Mouse (Mus musculus) embryonic facial prominence, embryonic 13.5 days (tissue): Measurements from ENCODE around the gene Hdac7. TPM values are rescaled to one million over a fixed set of nuclear protein-coding genes. Genes with fewer than 3 reads are reported as not detected.
A peak's percentile ranks its signal among the peaks of the same experiment; 100 is the strongest.

Source experiments
- ATAC-seq: fragments of 200-750 bp; cut with Nextera tagmentation; 2 replicates; pipeline ENCODE4 v1.8.0; 2017; ENCODE audit warnings: low read depth; ENCODE audit not compliant: insufficient number of reproducible peaks, insufficient read depth, low FRiP score, low TSS enrichment
- H3K27ac ChIP-seq: fragments of 300-500 bp; sonication (generic); 2 replicates; pipeline ENCODE4 v1.5.1; 2015; ENCODE audit warnings: moderate library complexity, mild to moderate bottlenecking, inconsistent platforms
- H3K27me3 ChIP-seq: fragments of 300-500 bp; sonication (generic); 2 replicates; pipeline ENCODE4 v1.6.1; 2015; ENCODE audit warnings: mild to moderate bottlenecking, inconsistent platforms
- H3K36me3 ChIP-seq: fragments of 300-500 bp; sonication (generic); 2 replicates; pipeline ENCODE4 v1.6.1; 2015; ENCODE audit warnings: mild to moderate bottlenecking, inconsistent platforms
- H3K4me1 ChIP-seq: fragments of 300-500 bp; sonication (generic); 2 replicates; pipeline ENCODE4 v1.6.1; 2015; ENCODE audit warnings: inconsistent platforms
- H3K4me2 ChIP-seq: fragments of 300-500 bp; sonication (generic); 2 replicates; pipeline ENCODE4 v1.6.1; 2015; ENCODE audit warnings: moderate library complexity, mild to moderate bottlenecking, inconsistent platforms
- H3K4me3 ChIP-seq: fragments of 300-500 bp; sonication (generic); 2 replicates; pipeline ENCODE4 v1.5.1; 2015; ENCODE audit warnings: mild to moderate bottlenecking, inconsistent platforms
- H3K9ac ChIP-seq: fragments of 300-500 bp; sonication (generic); 2 replicates; pipeline ENCODE4 v1.6.1; 2015; ENCODE audit warnings: mild to moderate bottlenecking, inconsistent platforms
- H3K9me3 ChIP-seq: fragments of 300-500 bp; sonication (generic); 2 replicates; pipeline ENCODE4 v1.6.1; 2016; ENCODE audit warnings: inconsistent platforms
- WGBS: fragments of 180-500 bp; shearing (Covaris S2); methylation state at CpG from one replicate; pipeline ENCODE4 v1.1.7; 2015; ENCODE audit warnings: mixed read lengths; 5-methylcytosine and 5-hydroxymethylcytosine counted together
- polyA plus RNA-seq: library from polyadenylated mRNA; unstranded; fragments of >200 nt; fragmentation: Nextera tagmentation; extraction: Ambion mirVana; gene quantifications from 2 replicates; pipeline ENCODE4 v1.2.1, GENCODE M21; 2015

Gene Hdac7
- polyA plus RNA-seq, 1 experiment from 2014 or later = 32.4 TPM

DNA sequence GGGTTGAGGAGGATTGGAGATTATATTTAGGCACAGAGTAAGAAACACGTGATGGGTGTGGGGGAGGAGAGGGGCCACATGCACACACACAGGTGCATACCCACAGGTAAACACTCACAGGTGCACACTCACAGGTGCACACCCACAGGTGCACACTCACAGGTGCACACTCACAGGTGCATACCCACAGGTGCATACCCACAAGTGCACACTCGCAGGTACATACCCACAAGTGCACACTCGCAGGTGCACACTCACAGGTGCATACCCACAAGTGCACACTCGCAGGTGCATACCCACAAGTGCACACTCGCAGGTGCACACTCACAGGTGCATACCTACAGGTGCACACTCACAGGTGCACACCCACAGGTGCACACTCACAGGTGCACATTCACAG is 33.9 kb downstream of the Hdac7 start:
- Histone ChIP-seq H3K4me1 (peaks cover 36% of the 10 kb centered on the region), H3K4me2 (no peak overlapping the region), H3K4me3 (no peak overlapping the region), H3K36me3 (peaks cover 55% of the 10 kb centered on the region), H3K9ac (no peak overlapping the region), H3K9me3 (no peaks in the 10 kb centered on the region), H3K27ac (no peak overlapping the region), H3K27me3 (no peaks in the 10 kb centered on the region)
- WGBS = 87% methylated on average over 5 of the region's 5 CpGs
- ATAC-seq = no peak

DNA sequence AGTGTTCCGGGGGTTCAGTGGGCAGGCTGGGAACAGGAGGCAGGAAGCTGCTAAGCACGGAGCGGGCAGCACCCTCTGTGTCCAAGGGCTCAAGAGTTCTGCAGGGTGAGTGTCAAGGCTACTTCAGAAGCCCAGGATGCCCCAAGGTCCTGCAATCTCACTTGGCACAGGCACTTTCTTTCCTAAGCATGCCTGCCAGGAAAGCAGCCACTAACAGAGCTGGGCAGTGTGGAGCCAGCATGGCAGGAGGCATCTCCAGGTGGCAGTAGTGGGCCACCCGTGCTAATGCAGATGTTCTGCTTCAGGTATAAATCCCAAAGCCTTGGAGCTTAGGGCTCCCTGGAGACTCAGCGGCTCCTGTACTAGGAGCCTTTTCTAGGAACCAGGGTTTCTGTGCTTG is 34.4 kb downstream of the Hdac7 start:
- Histone ChIP-seq H3K4me3 (no peak overlapping the region), H3K4me1 (peaks cover 31% of the 10 kb centered on the region), H3K27me3 (no peaks in the 10 kb centered on the region), H3K9ac (no peak overlapping the region), H3K9me3 (no peaks in the 10 kb centered on the region), H3K4me2 (no peak overlapping the region), H3K36me3 (peaks cover 57% of the 10 kb centered on the region), H3K27ac (no peak overlapping the region)
- WGBS = 83% methylated on average over 5 of the region's 5 CpGs
- ATAC-seq = no peak

DNA sequence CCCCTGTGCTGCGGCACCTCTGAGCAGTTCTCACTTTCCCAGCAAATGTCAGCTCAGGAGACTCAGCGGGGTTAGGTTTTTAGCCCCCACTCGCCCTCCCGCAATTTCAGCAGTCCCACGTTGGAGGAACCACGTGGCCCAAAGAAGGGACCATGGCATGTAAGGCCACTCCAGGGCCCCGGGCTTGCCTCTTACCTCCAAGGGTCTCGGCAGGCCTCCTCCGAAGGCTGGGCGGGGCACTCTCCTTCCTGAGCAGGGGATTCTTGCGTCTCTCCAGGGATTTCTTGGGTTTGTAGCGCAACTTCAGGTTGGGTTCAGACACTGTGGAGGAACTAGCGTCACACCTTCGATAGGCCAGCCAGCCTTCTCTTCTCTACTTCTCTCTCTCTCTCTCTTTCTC is 35.1 kb downstream of the Hdac7 start:
- no peak overlapping the region for H3K4me3 ChIP-seq
- peaks cover 25% of the 10 kb centered on the region for H3K4me1 ChIP-seq
- peaks cover 65% of the 10 kb centered on the region for H3K36me3 ChIP-seq
- H3K9me3 ChIP-seq = no peaks in the 10 kb centered on the region
- WGBS = 88% methylated on average over 14 of the region's 14 CpGs
- no peak overlapping the region for H3K9ac ChIP-seq
- no peak overlapping the region for H3K27ac ChIP-seq
- H3K4me2 ChIP-seq = no peak overlapping the region
- no peak for ATAC-seq
- no peaks in the 10 kb centered on the region for H3K27me3 ChIP-seq

DNA sequence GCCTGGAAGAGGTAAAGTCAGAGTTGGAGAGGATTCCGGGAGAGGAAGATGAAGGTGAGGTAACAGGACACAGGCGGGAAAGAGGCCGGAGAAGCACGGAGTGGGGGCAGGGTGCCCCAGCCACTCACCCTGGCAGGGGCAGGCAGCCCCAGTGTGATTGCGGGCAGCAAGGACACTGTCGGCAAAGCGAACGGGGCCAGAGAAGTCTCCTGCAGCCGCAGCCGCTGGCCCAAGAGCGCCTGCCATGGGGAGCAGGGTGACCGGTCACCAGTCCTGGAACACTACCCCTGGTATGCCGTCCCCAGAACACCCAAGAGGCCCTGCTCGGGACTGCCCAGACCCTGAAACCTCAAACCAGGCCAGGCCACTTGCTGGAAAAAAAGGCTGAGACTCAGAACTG is 35.8 kb downstream of the Hdac7 start:
- no peaks in the 10 kb centered on the region for H3K9me3 ChIP-seq
- no peaks in the 10 kb centered on the region for H3K27me3 ChIP-seq
- no peak overlapping the region for H3K27ac ChIP-seq
- ATAC-seq = no peak
- H3K4me1 ChIP-seq = peaks cover 18% of the 10 kb centered on the region
- no peak overlapping the region for H3K4me3 ChIP-seq
- no peak overlapping the region for H3K9ac ChIP-seq
- 86% methylated on average over 14 of the region's 14 CpGs for WGBS
- H3K36me3 ChIP-seq = peaks cover 65% of the 10 kb centered on the region
- no peak overlapping the region for H3K4me2 ChIP-seq

DNA sequence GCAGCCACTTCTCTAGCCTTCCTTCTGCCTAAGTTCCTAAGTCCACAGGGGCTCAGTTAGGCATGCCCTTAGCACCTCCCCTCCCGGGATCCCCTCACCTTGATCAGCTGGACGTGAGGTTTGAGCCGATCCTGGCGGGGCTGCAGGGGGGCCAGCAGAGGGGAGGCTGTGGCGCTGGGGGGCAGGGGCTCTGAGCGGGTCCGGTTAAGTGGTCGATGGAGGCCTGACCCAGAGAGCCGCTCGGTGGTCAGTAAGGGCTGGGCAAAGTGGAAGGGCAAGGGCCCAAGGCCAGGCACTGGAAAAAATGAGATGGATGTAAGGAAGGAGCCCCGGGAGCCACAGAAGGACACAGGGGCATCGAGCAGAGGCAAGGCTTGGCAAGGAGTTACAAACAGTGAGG is 36.4 kb downstream of the Hdac7 start:
- Histone ChIP-seq H3K4me2 (no peak overlapping the region), H3K4me3 (no peak overlapping the region), H3K36me3 (peaks cover 65% of the 10 kb centered on the region), H3K27me3 (no peaks in the 10 kb centered on the region), H3K4me1 (peaks cover 12% of the 10 kb centered on the region), H3K27ac (no peak overlapping the region), H3K9me3 (no peaks in the 10 kb centered on the region), H3K9ac (no peak overlapping the region)
- ATAC-seq = no peak
- 77% methylated on average over 12 of the region's 12 CpGs for WGBS

- Histone ChIP-seq H3K27ac (no peak overlapping the region; the same call in 1 of the 2 replicates), H3K9ac (peak overlapping the region; percentile 40), H3K4me2 (peak overlapping the region; percentile 36), H3K4me1 (peaks cover 6% of the 10 kb centered on the region), H3K4me3 (peak overlapping the region; percentile 12; the same call in 1 of the 2 replicates), H3K36me3 (peaks cover 78% of the 10 kb centered on the region), H3K27me3 (no peaks in the 10 kb centered on the region), H3K9me3 (no peaks in the 10 kb centered on the region)
- 22% methylated on average over 13 of the region's 13 CpGs for WGBS
- no peak for ATAC-seq
Measured at GRCm38 (mm10) chr15:97802575-97802974, 41.7 kb downstream of the Hdac7 start.

DNA sequence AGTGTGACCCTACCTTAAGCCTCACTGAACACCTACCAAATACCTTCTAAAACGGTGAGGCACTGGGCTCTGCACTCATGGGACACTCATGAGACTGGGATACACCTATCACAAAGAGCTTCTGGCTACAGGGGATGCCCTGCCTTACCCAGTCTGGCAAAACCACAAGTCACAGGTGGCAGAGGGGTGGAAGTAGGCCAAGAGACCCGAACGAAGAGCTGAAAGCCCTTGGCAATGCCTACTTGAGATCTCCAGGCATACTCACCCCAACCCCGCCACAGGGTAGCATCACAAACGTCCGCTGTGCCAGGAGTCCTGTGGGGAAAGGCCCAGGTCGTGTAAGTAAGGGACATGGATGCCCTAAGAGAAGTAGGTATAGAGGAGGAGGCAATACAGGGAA is 42.5 kb downstream of the Hdac7 start:
- no peak overlapping the region for H3K4me2 ChIP-seq
- peak overlapping the region; percentile 40; the same call in 1 of the 2 replicates for H3K9ac ChIP-seq
- no peak overlapping the region for H3K4me3 ChIP-seq
- no peak for ATAC-seq
- no peaks in the 10 kb centered on the region for H3K27me3 ChIP-seq
- H3K4me1 ChIP-seq = peaks cover 6% of the 10 kb centered on the region
- peaks cover 78% of the 10 kb centered on the region for H3K36me3 ChIP-seq
- no peak overlapping the region for H3K27ac ChIP-seq
- WGBS = 79% methylated on average over 7 of the region's 7 CpGs
- no peaks in the 10 kb centered on the region for H3K9me3 ChIP-seq

DNA sequence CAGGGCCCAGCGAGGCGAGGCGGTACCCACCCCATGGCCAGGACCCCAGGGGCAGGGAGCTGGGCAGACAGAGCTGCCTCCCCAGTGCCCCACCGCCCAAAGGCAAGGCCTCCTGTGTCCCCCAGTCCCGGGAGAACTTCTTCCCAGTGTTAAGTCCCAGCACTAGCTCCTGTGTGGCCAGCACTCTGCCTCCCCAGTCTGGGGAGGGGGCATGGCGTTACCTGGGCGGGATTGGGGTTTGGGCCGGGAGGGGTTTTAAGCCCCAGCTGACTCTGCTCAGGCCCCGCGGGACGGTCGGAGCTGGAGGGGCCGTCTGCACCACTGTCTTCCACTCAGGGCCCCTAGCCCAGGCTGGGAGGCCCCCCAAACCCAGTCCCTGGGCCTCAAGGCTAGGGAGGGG is 43.4 kb downstream of the Hdac7 start:
- no peak for ATAC-seq
- Histone ChIP-seq H3K36me3 (peaks cover 79% of the 10 kb centered on the region), H3K4me3 (no peak overlapping the region), H3K9ac (no peak overlapping the region), H3K4me2 (no peak overlapping the region), H3K9me3 (no peaks in the 10 kb centered on the region), H3K4me1 (peaks cover 6% of the 10 kb centered on the region), H3K27me3 (no peaks in the 10 kb centered on the region), H3K27ac (no peak overlapping the region)
- 84% methylated on average over 13 of the region's 13 CpGs for WGBS

DNA sequence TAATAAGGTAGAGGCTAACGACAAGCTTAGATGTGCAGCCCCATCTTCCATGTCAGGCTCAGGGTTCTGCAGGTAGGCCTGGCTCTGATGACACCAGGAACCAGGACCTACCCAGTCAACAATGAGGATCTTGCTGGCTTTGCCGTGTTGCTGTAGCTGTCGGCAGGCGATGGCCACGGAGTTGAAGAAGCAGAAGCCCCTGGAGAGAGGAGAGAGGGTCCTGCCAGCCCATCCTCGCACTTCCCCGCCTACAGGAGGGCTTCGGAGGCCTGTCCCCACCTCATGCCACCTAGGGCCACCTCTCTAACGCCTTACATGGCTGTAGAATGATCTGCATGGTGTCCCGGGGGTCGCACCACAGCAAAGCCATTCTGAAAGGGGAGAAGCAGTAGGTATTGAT is 44.9 kb downstream of the Hdac7 start:
- no peak for ATAC-seq
- 88% methylated on average over 11 of the region's 11 CpGs for WGBS

GRCm38 (mm10) chr15:97798134-97798533 is 46.2 kb downstream of the Hdac7 start:
- H3K9me3 ChIP-seq = no peaks in the 10 kb centered on the region
- ATAC-seq = no peak
- no peaks in the 10 kb centered on the region for H3K27me3 ChIP-seq
- H3K4me2 ChIP-seq = no peak overlapping the region
- H3K4me1 ChIP-seq = peaks cover 6% of the 10 kb centered on the region
- H3K36me3 ChIP-seq = peaks cover 96% of the 10 kb centered on the region
- no peak overlapping the region for H3K9ac ChIP-seq
- no peak overlapping the region for H3K4me3 ChIP-seq
- no peak overlapping the region for H3K27ac ChIP-seq
- WGBS = 84% methylated on average over 17 of the region's 17 CpGs

More for the DNA sequence above, 44.9 kb downstream of the Hdac7 start:
- Histone ChIP-seq H3K4me1 (peaks cover 6% of the 10 kb centered on the region), H3K9ac (no peak overlapping the region), H3K9me3 (no peaks in the 10 kb centered on the region), H3K27me3 (no peaks in the 10 kb centered on the region), H3K36me3 (peaks cover 86% of the 10 kb centered on the region), H3K27ac (no peak overlapping the region), H3K4me3 (no peak overlapping the region), H3K4me2 (no peak overlapping the region)

DNA sequence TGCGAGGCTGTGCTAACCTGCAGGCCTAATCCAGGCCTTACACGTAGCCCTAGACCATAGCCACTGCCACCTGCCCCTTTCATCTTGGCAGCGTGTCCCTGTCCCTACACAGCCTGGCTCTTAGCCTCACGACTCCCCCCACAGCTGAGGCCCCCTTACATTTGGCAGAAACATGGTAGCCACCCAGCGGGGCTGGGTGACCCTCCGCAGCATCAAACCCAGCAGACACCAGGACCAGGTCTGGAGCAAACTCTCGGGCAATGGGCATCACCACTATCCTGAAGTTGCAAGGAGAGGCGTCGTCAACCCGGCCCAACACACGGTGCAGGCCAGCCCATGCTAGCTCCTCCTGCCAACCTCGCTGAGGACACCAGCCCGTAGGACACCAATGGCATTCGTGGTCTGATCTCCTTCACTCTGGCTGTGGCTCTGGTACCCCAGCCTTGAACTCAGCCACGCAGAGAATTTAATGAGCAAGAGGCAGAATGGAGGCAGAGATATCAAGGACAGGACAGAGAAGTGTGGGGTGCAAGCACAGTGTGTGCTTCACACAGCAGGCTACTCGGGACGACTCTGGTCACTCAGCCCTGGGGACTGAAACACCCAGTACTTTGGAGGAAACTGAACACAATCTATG is 47.5 kb downstream of the Hdac7 start:
- H3K9me3 ChIP-seq = no peaks in the 10 kb centered on the region
- H3K9ac ChIP-seq = no peak overlapping the region
- no peak overlapping the region for H3K4me2 ChIP-seq
- H3K27me3 ChIP-seq = no peaks in the 10 kb centered on the region
- no peak overlapping the region for H3K27ac ChIP-seq
- WGBS = 95% methylated on average over 17 of the region's 17 CpGs
- no peak overlapping the region for H3K4me3 ChIP-seq
- peaks cover 98% of the 10 kb centered on the region for H3K36me3 ChIP-seq
- no peak for ATAC-seq
- no peaks in the 10 kb centered on the region for H3K4me1 ChIP-seq

- no peak for ATAC-seq
- 93% methylated on average over 10 of the region's 10 CpGs for WGBS
- Histone ChIP-seq H3K36me3 (peaks cover 99% of the 10 kb centered on the region), H3K27me3 (no peaks in the 10 kb centered on the region), H3K4me2 (no peak overlapping the region), H3K27ac (no peak overlapping the region), H3K4me1 (no peaks in the 10 kb centered on the region), H3K9me3 (no peaks in the 10 kb centered on the region), H3K9ac (no peak overlapping the region), H3K4me3 (no peak overlapping the region)
Measured at GRCm38 (mm10) chr15:97795559-97796235, 48.6 kb downstream of the Hdac7 start.
